Mouse (Mus musculus) limb, embryonic 11.5 days (tissue): ENCODE data around the gene Olfr1282. TPM values are rescaled to one million over a fixed set of nuclear protein-coding genes. Genes with fewer than 3 reads are reported as not detected.

ENCODE experiments used
- polyA plus RNA-seq: library from polyadenylated mRNA; unstranded; fragments of >200 nt; fragmentation: Nextera tagmentation; extraction: Ambion mirVana; gene quantifications from 2 replicates; pipeline ENCODE4 v1.2.1, GENCODE M21; 2014

Gene Olfr1282
- polyA plus RNA-seq, 1 experiment from 2014 or later: not detected

Other genes starting within 250 kb of the Olfr1282 start
- not detected in 2 replicates for gene Gm13941, start 230.1 kb downstream of the Olfr1282 start, polyA plus RNA-seq
- not detected in 2 replicates for gene Gm15130, start 183.1 kb downstream of the Olfr1282 start, polyA plus RNA-seq
- not detected in 2 replicates for gene 4930430A15Rik, start 106.5 kb downstream of the Olfr1282 start, polyA plus RNA-seq
- not detected in 2 replicates for gene Olfr1275, start 100.8 kb downstream of the Olfr1282 start, polyA plus RNA-seq
- not detected in 2 replicates for gene Olfr1276, start 81.6 kb downstream of the Olfr1282 start, polyA plus RNA-seq
- not detected in 2 replicates for gene Olfr1277, start 62.0 kb downstream of the Olfr1282 start, polyA plus RNA-seq
- gene Olfr1278, start 45.9 kb downstream of the Olfr1282 start, polyA plus RNA-seq: not detected in 2 replicates
- not detected in 2 replicates for gene Olfr1279, start 35.4 kb downstream of the Olfr1282 start, polyA plus RNA-seq
- not detected in 2 replicates for gene Olfr1280, start 22.1 kb downstream of the Olfr1282 start, polyA plus RNA-seq
- gene Olfr1281, start 9.6 kb downstream of the Olfr1282 start, polyA plus RNA-seq: not detected in 2 replicates
- gene Olfr1283, start 30.7 kb upstream of the Olfr1282 start, polyA plus RNA-seq: not detected in 2 replicates
- gene Olfr1284, start 39.4 kb upstream of the Olfr1282 start, polyA plus RNA-seq: not detected in 2 replicates
- gene Olfr1286, start 87.0 kb upstream of the Olfr1282 start, polyA plus RNA-seq: not detected in 2 replicates
- not detected in 2 replicates for gene Olfr1287, start 113.1 kb upstream of the Olfr1282 start, polyA plus RNA-seq
- gene Olfr1288, start 138.0 kb upstream of the Olfr1282 start, polyA plus RNA-seq: not detected in 2 replicates
- not detected in 2 replicates for gene Olfr1289, start 144.7 kb upstream of the Olfr1282 start, polyA plus RNA-seq
- not detected in 2 replicates for gene Olfr1290, start 157.8 kb upstream of the Olfr1282 start, polyA plus RNA-seq
- gene Olfr1291-ps1, start 161.1 kb upstream of the Olfr1282 start, polyA plus RNA-seq: not detected in 2 replicates
- gene Olfr1293-ps, start 189.1 kb upstream of the Olfr1282 start, polyA plus RNA-seq: not detected in 2 replicates
- not detected in 2 replicates for gene Olfr1294, start 204.2 kb upstream of the Olfr1282 start, polyA plus RNA-seq
- gene Olfr1295, start 233.6 kb upstream of the Olfr1282 start, polyA plus RNA-seq: not detected in 2 replicates